Mouse (Mus musculus) hindbrain, embryonic 12.5 days (tissue): ENCODE results near the gene Dnaaf3. TPM values are rescaled to one million over a fixed set of nuclear protein-coding genes. Genes with fewer than 3 reads are reported as not detected.

Experiments used
- ATAC-seq: fragments of 200-750 bp; cut with Nextera tagmentation; 2 replicates; pipeline ENCODE4 v1.8.0; 2017; ENCODE audit warnings: moderate TSS enrichment; ENCODE audit not compliant: low FRiP score
- H3K27ac ChIP-seq: fragments of 300-500 bp; sonication (generic); 2 replicates; pipeline ENCODE4 v1.5.1; 2016; ENCODE audit warnings: mild to moderate bottlenecking
- H3K27me3 ChIP-seq: fragments of 300-500 bp; sonication (generic); 2 replicates; pipeline ENCODE4 v1.6.1; 2016; ENCODE audit warnings: mild to moderate bottlenecking
- H3K36me3 ChIP-seq: fragments of 300-500 bp; sonication (generic); 2 replicates; pipeline ENCODE4 v1.6.1; 2016; ENCODE audit warnings: mild to moderate bottlenecking
- H3K4me1 ChIP-seq: fragments of 300-500 bp; sonication (generic); 2 replicates; pipeline ENCODE4 v1.6.1; 2016
- H3K4me2 ChIP-seq: fragments of 300-500 bp; sonication (generic); replicated peaks from 2 replicates; pipeline ENCODE4 v1.6.1; 2016; ENCODE audit warnings: mild to moderate bottlenecking
- H3K4me3 ChIP-seq: fragments of 300-500 bp; sonication (generic); 2 replicates; pipeline ENCODE4 v1.5.1; 2016; ENCODE audit warnings: mild to moderate bottlenecking
- H3K9ac ChIP-seq: fragments of 300-500 bp; sonication (generic); 2 replicates; pipeline ENCODE4 v1.6.1; 2016; ENCODE audit warnings: mild to moderate bottlenecking, moderate library complexity
- H3K9me3 ChIP-seq: fragments of 300-500 bp; sonication (generic); replicated peaks from 2 replicates; pipeline ENCODE4 v1.6.1; 2016; ENCODE audit warnings: mild to moderate bottlenecking
- WGBS: fragments of 180-500 bp; shearing (Covaris S2); methylation state at CpG from one replicate; pipeline ENCODE4 v1.1.7; 2016; 5-methylcytosine and 5-hydroxymethylcytosine counted together
- polyA plus RNA-seq: library from polyadenylated mRNA; unstranded; fragments of >200 nt; fragmentation: Nextera tagmentation; extraction: Ambion mirVana; gene quantifications from 2 replicates; pipeline ENCODE4 v1.2.1, GENCODE M21; 2016

The Dnaaf3 gene
- polyA plus RNA-seq, 1 experiment from 2014 or later = 3.6 TPM

DNA sequence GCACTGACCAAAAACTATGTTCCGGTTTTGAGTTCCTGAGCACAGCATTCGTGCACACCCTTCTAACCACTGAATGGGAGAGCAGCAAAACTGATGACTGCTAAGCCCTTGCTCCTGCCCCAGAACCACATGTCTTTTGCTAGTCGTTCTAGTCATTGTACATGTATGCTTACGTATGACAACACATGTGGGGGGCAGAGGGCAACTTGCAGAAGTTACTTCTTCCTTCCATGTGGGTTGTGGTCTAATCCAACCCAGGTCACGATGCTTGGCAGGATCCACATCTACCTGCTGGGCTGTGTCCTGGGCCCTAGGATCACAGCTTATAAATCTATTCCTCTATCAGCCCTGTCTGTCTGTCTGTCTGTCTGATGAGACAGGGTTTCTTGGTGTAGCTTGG lies 28.4 kb downstream of the Dnaaf3 start:
- no peak overlapping the region for H3K27ac ChIP-seq
- 81% methylated on average over 5 of the region's 5 CpGs for WGBS
- H3K9me3 ChIP-seq = no peaks in the 10 kb centered on the region
- peaks cover 18% of the 10 kb centered on the region for H3K4me1 ChIP-seq
- H3K4me3 ChIP-seq = no peak overlapping the region
- H3K36me3 ChIP-seq = no peaks in the 10 kb centered on the region
- no peak for ATAC-seq
- peaks cover 5% of the 10 kb centered on the region for H3K27me3 ChIP-seq
- H3K4me2 ChIP-seq = no peak overlapping the region
- H3K9ac ChIP-seq = no peak overlapping the region

DNA sequence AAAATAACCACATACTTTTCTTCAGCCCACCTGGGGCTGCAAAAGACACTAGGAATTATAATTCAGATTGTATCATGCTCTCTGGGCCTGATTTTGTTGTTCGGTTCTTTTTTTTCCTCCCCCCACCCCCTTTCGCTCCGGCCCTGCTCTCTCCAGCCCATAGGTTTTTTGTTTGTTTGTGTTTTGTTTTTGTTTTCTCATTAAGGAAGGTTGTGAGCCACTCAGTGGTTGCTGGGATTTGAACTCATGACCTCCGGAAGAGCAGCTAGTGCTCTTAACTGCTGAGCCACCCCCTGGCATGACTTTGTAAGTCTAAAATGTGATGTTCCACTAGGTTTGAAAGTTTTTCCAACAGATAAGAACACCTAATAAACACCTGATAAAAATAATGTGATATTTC lies 29.2 kb downstream of the Dnaaf3 start:
- Histone ChIP-seq H3K36me3 (no peaks in the 10 kb centered on the region), H3K9ac (no peak overlapping the region), H3K9me3 (no peaks in the 10 kb centered on the region), H3K27ac (no peak overlapping the region), H3K4me3 (no peak overlapping the region), H3K4me2 (no peak overlapping the region; the same call in 1 of the 2 replicates), H3K27me3 (no peaks in the 10 kb centered on the region), H3K4me1 (peaks cover 26% of the 10 kb centered on the region)
- no peak for ATAC-seq
- 89% methylated on average over 4 of the region's 4 CpGs for WGBS

DNA sequence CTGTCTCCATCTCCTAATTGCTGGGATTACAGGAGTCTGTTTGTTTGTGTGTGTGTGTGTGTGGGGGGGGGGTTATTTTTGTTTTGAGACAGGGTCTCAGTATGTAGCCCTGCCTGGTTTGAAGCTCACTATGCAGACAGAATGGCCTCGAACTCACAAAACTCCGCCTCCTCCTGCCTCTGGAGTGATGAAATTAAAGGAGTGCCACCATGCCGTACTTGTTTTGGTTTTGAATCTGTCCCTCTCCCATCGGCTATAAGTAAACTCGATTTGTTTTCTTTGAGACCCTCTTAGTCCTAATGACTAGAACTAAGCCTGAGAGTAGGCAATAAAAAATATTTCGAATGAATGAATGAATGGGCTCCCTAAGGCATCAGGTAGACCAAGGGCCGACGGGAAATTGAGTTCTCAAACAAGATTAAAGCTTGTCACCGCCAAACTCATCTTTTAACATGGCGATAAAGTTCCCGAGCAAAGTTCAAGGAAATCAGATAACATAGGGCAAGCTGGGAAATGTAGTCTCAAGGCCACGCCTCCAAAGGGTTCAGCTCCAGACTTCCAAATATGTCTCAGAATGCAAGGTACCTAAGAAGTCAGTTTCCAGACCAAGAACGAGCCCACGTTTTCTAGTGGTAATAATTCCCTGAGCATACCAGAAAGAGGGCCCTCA lies 29.7 kb downstream of the Dnaaf3 start:
- Histone ChIP-seq H3K4me3 (peak overlapping the region; percentile 97), H3K4me1 (peaks cover 31% of the 10 kb centered on the region), H3K9ac (peak overlapping the region; percentile 97), H3K4me2 (peak overlapping the region; percentile 89), H3K9me3 (no peaks in the 10 kb centered on the region), H3K27me3 (no peaks in the 10 kb centered on the region), H3K27ac (no peak overlapping the region), H3K36me3 (0 out of 2 replicates have a peak, but pooled peaks cover under 1% of the 10 kb centered on the region)
- peak; percentile 9; the same call in 1 of the 2 replicates for ATAC-seq
- WGBS = 12% methylated on average over 14 of the region's 14 CpGs

DNA sequence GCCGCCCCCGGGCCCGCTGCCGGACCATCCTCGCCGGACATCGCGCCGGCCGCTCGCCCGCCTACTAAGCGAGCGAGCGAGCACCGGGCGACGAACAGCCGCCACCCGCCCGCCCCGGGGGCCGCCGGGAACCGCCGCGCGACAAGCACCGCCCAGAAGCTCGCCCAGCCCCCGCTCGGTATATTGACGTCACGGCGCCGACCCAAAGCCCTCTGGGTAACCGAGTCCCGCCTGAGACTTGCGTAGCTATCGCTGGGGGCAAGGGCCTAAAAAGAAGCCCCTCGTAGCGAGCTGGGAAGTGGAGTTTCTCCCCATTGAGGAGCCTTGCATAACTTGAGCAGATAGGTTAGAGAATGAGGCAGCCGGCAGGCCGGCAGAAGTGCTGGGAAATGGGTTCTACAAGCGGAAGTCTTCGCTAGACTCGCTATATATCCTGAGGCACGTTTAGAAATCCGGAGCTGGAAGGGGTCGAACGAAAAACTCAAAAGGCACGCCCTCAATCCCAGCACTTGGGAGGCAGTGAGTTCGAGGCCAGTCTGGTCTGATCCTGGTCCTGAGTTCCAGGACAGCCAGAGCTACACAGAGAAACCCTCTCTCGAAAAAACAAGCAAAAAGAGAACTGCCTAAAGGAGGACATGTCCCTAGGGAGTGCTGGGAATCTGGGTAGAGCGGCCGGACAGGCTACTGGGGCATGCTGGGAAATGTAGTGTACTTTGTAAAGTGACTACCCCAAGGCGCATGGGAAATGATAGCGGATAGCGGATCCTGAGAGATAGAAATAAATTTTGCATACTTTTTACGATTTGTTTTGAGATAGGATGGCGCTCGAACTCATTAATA lies 30.5 kb downstream of the Dnaaf3 start, which contains the start of gene Ppp1r12c:
Gene Ppp1r12c, minus strand, starts transcription at position 123 of the 840 bp plus-strand sequence.
- under 1% methylated on average over 58 of the region's 62 CpGs for WGBS
- Histone ChIP-seq H3K4me2 (peak within 1 kb of the TSS; percentile 89), H3K4me3 (peak within 1 kb of the TSS; percentile 97), H3K36me3 (peaks cover 8% of the 10 kb centered on the region; the same call in 1 of the 2 replicates), H3K27ac (peak within 1 kb of the TSS; percentile 88), H3K9me3 (no peaks in the 10 kb centered on the region), H3K9ac (peak within 1 kb of the TSS; percentile 97), H3K27me3 (no peaks in the 10 kb centered on the region), H3K4me1 (peaks cover 38% of the 10 kb centered on the region)
- peak; percentile 92 for ATAC-seq

DNA sequence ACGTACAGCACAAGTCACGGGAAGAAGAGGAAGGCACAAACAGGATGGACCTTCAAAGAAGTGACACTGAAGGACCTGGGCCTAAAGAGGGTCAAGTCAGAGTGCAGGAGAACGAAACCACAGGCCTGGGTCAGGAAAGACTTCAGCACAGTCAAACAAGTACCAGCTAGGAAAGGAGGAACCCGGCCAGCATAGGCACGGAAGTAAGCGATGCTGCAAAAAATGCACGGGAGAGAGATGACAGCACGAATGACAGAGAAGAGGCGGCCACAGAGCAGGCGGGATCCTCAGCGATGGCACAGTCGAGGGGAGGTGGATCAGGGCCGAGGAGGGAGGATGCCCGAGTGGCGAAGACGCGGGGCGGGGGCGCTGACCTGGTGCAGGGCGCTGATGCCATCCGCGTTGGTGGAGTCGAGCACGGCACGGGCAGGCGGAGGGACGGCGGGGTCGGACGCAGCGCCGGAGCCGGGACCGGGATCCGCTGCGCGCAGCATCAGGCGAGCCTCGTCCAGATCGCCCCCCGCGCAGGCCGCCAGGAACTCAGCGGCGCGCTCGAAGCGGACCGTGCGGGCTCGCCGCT lies 31.3 kb downstream of the Dnaaf3 start:
- peak; percentile 41 for ATAC-seq
- H3K9me3 ChIP-seq = no peaks in the 10 kb centered on the region
- H3K4me3 ChIP-seq = peak overlapping the region; percentile 97
- H3K27me3 ChIP-seq = no peaks in the 10 kb centered on the region
- H3K27ac ChIP-seq = peak overlapping the region; percentile 88
- H3K9ac ChIP-seq = peak overlapping the region; percentile 97
- peaks cover 38% of the 10 kb centered on the region for H3K4me1 ChIP-seq
- peaks cover 15% of the 10 kb centered on the region for H3K36me3 ChIP-seq
- peak overlapping the region; percentile 89 for H3K4me2 ChIP-seq
- under 1% methylated on average over 40 of the region's 52 CpGs for WGBS

DNA sequence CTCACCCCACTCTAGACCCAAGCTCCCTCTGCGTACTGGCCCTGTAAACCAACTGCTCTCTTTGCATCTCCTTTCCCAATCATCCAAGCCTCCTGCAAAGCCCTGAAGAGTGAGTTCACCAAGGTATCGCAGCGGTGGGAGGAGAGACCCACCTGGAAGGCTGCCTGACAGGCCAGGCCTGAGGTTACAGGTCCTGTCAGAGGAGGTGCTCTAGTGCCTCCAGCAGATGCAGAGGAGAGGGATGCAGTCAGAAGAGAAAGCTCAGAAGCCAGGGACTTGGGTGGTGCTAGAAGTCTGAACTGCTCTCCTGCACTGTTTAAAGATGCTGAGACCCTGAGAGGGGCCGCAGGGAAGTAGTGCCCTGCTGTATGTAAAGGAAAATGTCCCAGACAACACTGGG lies 33.2 kb downstream of the Dnaaf3 start:
- Histone ChIP-seq H3K27ac (no peak overlapping the region), H3K9ac (peak overlapping the region; percentile 97; the same call in 1 of the 2 replicates), H3K27me3 (no peaks in the 10 kb centered on the region), H3K4me3 (no peak overlapping the region), H3K4me2 (peak overlapping the region; percentile 89), H3K9me3 (no peaks in the 10 kb centered on the region), H3K4me1 (peaks cover 38% of the 10 kb centered on the region), H3K36me3 (peaks cover 30% of the 10 kb centered on the region)
- ATAC-seq = no peak
- WGBS = 92% methylated on average over 4 of the region's 4 CpGs

- peak overlapping the region; percentile 89 for H3K4me2 ChIP-seq
- WGBS = 11% methylated on average over 9 of the region's 9 CpGs
- H3K9me3 ChIP-seq = no peaks in the 10 kb centered on the region
- H3K27me3 ChIP-seq = no peaks in the 10 kb centered on the region
- H3K9ac ChIP-seq = 0 out of 2 replicates have a peak overlapping the region, but pooled peaks have one; percentile 23
- H3K4me1 ChIP-seq = peaks cover 38% of the 10 kb centered on the region
- H3K36me3 ChIP-seq = peaks cover 37% of the 10 kb centered on the region
- peak; percentile 39 for ATAC-seq
- 0 out of 2 replicates have a peak overlapping the region, but pooled peaks have one; percentile 7 for H3K27ac ChIP-seq
- H3K4me3 ChIP-seq = no peak overlapping the region
Observed at GRCm38 (mm10) chr7:4498251-4498650, 34.0 kb downstream of the Dnaaf3 start.

- Histone ChIP-seq H3K36me3 (peaks cover 45% of the 10 kb centered on the region), H3K9me3 (no peaks in the 10 kb centered on the region), H3K4me3 (no peak overlapping the region), H3K4me1 (peaks cover 38% of the 10 kb centered on the region), H3K27me3 (no peaks in the 10 kb centered on the region), H3K27ac (no peak overlapping the region), H3K4me2 (no peak overlapping the region), H3K9ac (no peak overlapping the region)
- no peak for ATAC-seq
- 94% methylated on average over 9 of the region's 9 CpGs for WGBS
Observed at GRCm38 (mm10) chr7:4497271-4497903, 34.9 kb downstream of the Dnaaf3 start.

DNA sequence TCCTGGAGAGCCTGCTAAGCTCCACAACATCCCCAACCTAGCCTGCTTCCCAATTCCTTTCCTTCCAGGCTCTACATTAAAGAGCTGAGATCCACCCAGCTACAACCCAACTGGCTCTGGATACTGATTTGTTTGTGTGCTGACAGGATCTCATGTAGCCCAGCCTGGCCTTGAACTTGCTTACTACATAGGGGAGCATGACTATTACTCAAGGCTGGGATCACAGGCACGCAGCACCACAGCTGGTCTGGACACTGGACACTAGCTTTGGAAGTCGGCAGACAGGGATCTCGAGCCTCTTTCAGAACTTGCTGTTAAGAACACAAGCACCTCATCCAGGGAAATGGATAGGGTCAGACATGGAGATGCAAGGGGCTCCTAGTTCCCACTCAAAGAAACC lies 35.8 kb downstream of the Dnaaf3 start:
- Histone ChIP-seq H3K4me3 (no peak overlapping the region), H3K4me1 (peaks cover 38% of the 10 kb centered on the region), H3K27me3 (no peaks in the 10 kb centered on the region), H3K4me2 (no peak overlapping the region), H3K36me3 (peaks cover 52% of the 10 kb centered on the region), H3K9me3 (no peaks in the 10 kb centered on the region), H3K9ac (no peak overlapping the region), H3K27ac (no peak overlapping the region)
- 94% methylated on average over 3 of the region's 3 CpGs for WGBS
- ATAC-seq = no peak

DNA sequence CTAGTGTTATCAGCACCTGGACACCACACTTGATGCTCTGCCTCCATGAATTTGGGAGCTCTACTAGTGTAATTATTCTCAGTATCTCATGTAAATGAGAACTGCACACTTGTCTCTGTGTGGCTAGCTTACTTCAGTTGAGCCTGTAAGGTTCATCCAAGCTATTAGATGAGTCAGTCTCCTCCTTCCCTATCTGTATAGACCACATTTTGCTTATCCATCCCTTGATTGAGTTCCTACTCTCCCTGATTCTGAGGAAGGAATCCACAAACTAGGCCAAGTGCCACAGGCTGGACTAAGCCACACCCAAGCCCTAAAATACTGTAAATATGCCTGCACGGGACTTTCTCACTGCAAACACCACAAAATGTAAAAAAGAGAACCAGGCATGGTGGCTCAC lies 38.3 kb downstream of the Dnaaf3 start:
- no peak for ATAC-seq
- H3K9me3 ChIP-seq = no peaks in the 10 kb centered on the region
- H3K9ac ChIP-seq = no peak overlapping the region
- H3K4me3 ChIP-seq = no peak overlapping the region
- H3K4me1 ChIP-seq = peaks cover 21% of the 10 kb centered on the region
- no peaks in the 10 kb centered on the region for H3K27me3 ChIP-seq
- peaks cover 68% of the 10 kb centered on the region for H3K36me3 ChIP-seq
- no peak overlapping the region for H3K4me2 ChIP-seq
- WGBS = 81% methylated on average over 1 of the region's 1 CpGs
- no peak overlapping the region for H3K27ac ChIP-seq

- peaks cover 7% of the 10 kb centered on the region for H3K4me1 ChIP-seq
- no peak overlapping the region for H3K9ac ChIP-seq
- peaks cover 73% of the 10 kb centered on the region for H3K36me3 ChIP-seq
- no peak overlapping the region; the same call in 1 of the 2 replicates for H3K4me3 ChIP-seq
- H3K4me2 ChIP-seq = no peak overlapping the region
- no peak overlapping the region for H3K27ac ChIP-seq
- ATAC-seq = no peak
- no peaks in the 10 kb centered on the region for H3K9me3 ChIP-seq
- H3K27me3 ChIP-seq = no peaks in the 10 kb centered on the region
- 87% methylated on average over 13 of the region's 13 CpGs for WGBS
Observed at GRCm38 (mm10) chr7:4492284-4493224, 39.7 kb downstream of the Dnaaf3 start.
